Mouse (Mus musculus): ENCODE measurements around the gene Rc3h2. TPM values are rescaled to one million over a fixed set of nuclear protein-coding genes. Genes with fewer than 3 reads are reported as not detected.

The Rc3h2 gene
- polyA plus RNA-seq, 1 experiment: 3.7 TPM

GRCm38 (mm10) chr2:37430593-37431464 lies 8.1 kb upstream of the Rc3h2 start:
- H3K4me2 ChIP-seq (ENCODE audit: low read depth): peak overlapping the region; percentile 99
- TF ChIP-seq POLR2A (IDR thresholded peaks at IDR 0.05; ENCODE audit: insufficient read length, low read depth): peak; percentile 56
- TF ChIP-seq MYOG (IDR thresholded peaks at IDR 0.05; ENCODE audit: control insufficient read depth in 1 of 3, insufficient read depth in 1 of 3, insufficient read length in 2 of 3, low read depth in 2 of 3): no peak
- no peak for TF ChIP-seq MAX (IDR thresholded peaks at IDR 0.05; ENCODE audit: low read depth)
- TF ChIP-seq POLR2AphosphoS2 (IDR thresholded peaks at IDR 0.05; ENCODE audit: insufficient read length, low read depth): peak; percentile 92

GRCm38 (mm10) chr2:37423671-37424070 lies 968 bp upstream of the Rc3h2 start:
- Histone ChIP-seq H3K27me3 (ENCODE audit: control insufficient read depth, insufficient read depth, insufficient read length) (no peaks in the 10 kb centered on the region), H3K4me3 (peak overlapping the region; percentile 71), H3K36me3 (ENCODE audit: control insufficient read depth, insufficient read depth) (peaks cover 1% of the 10 kb centered on the region), H3ac (ENCODE audit: control insufficient read depth, insufficient read length) (no peak overlapping the region), H3K4me2 (ENCODE audit: low read depth) (no peak overlapping the region), H3K79me2 (ENCODE audit: control insufficient read depth, insufficient read depth) (peaks cover 39% of the 10 kb centered on the region)
- no peak for TF ChIP-seq MYOD1 (IDR thresholded peaks at IDR 0.05; ENCODE audit: control insufficient read depth in 1 of 3, insufficient read length in 2 of 3, low read depth in 2 of 3)
- no peak for TF ChIP-seq E2F4 (IDR thresholded peaks at IDR 0.05; ENCODE audit: insufficient read depth)
- TF ChIP-seq POLR2A (IDR thresholded peaks at IDR 0.05; ENCODE audit: insufficient read length, low read depth): no peak
- no peak for TF ChIP-seq MAX (IDR thresholded peaks at IDR 0.05; ENCODE audit: low read depth)
- TF ChIP-seq USF1 (IDR thresholded peaks at IDR 0.05; ENCODE audit: low read depth): no peak
- TF ChIP-seq TCF3 (IDR thresholded peaks at IDR 0.05; ENCODE audit: insufficient read length, low read depth): no peak
- TF ChIP-seq REST (IDR thresholded peaks at IDR 0.05; ENCODE audit: insufficient read depth, insufficient read length): no peak
- no peak for TF ChIP-seq MYOG (IDR thresholded peaks at IDR 0.05; ENCODE audit: control insufficient read depth in 1 of 3, insufficient read depth in 1 of 3, insufficient read length in 2 of 3, low read depth in 2 of 3)
- TF ChIP-seq CEBPB (IDR thresholded peaks at IDR 0.05; ENCODE audit: insufficient read depth, poor library complexity, severe bottlenecking): no peak
- no peak for TF ChIP-seq SRF (IDR thresholded peaks at IDR 0.05; ENCODE audit: control insufficient read depth, insufficient read length, low read depth)
- no peak for TF ChIP-seq POLR2AphosphoS2 (IDR thresholded peaks at IDR 0.05; ENCODE audit: insufficient read length, low read depth)
- no peak for TF ChIP-seq TCF12 (IDR thresholded peaks at IDR 0.05; ENCODE audit: insufficient read depth, poor library complexity, severe bottlenecking)

More at GRCm38 (mm10) chr2:37430593-37431464, 8.1 kb upstream of the Rc3h2 start:
- H3K79me2 ChIP-seq (ENCODE audit: control insufficient read depth, insufficient read depth): peaks cover 21% of the 10 kb centered on the region
- peaks cover 13% of the 10 kb centered on the region for H3K36me3 ChIP-seq (ENCODE audit: control insufficient read depth, insufficient read depth)
- peak overlapping the region; percentile 92 for H3K4me3 ChIP-seq
- H3K27me3 ChIP-seq (ENCODE audit: control insufficient read depth, insufficient read depth, insufficient read length): no peaks in the 10 kb centered on the region
- peak overlapping the region; percentile 66 for H3ac ChIP-seq (ENCODE audit: control insufficient read depth, insufficient read length)

- Histone ChIP-seq H3K27me3 (ENCODE audit: control insufficient read depth, insufficient read depth, insufficient read length) (no peaks in the 10 kb centered on the region), H3ac (ENCODE audit: control insufficient read depth, insufficient read length) (peak overlapping the region; percentile 45), H3K36me3 (ENCODE audit: control insufficient read depth, insufficient read depth) (no peaks in the 10 kb centered on the region), H3K4me2 (ENCODE audit: low read depth) (peak overlapping the region; percentile 78), H3K4me3 (peak overlapping the region; percentile 71), H3K79me2 (ENCODE audit: control insufficient read depth, insufficient read depth) (peaks cover 54% of the 10 kb centered on the region)
- TF ChIP-seq MAX (IDR thresholded peaks at IDR 0.05; ENCODE audit: low read depth): no peak
- TF ChIP-seq USF1 (IDR thresholded peaks at IDR 0.05; ENCODE audit: low read depth): no peak
These were observed 800 bp downstream of the Rc3h2 start for GRCm38 (mm10) chr2:37421903-37422302.

- no peak overlapping the region for H3ac ChIP-seq (ENCODE audit: control insufficient read depth, insufficient read length)
- TF ChIP-seq MAX (IDR thresholded peaks at IDR 0.05; ENCODE audit: low read depth) (no peak), USF1 (IDR thresholded peaks at IDR 0.05; ENCODE audit: low read depth) (no peak), REST (IDR thresholded peaks at IDR 0.05; ENCODE audit: insufficient read depth, insufficient read length) (no peak), TCF12 (IDR thresholded peaks at IDR 0.05; ENCODE audit: insufficient read depth, poor library complexity, severe bottlenecking) (no peak), POLR2A (IDR thresholded peaks at IDR 0.05; ENCODE audit: insufficient read length, low read depth) (no peak), E2F4 (IDR thresholded peaks at IDR 0.05; ENCODE audit: insufficient read depth) (no peak), MYOD1 (IDR thresholded peaks at IDR 0.05; ENCODE audit: control insufficient read depth in 1 of 3, insufficient read length in 2 of 3, low read depth in 2 of 3) (no peak), CEBPB (IDR thresholded peaks at IDR 0.05; ENCODE audit: insufficient read depth, poor library complexity, severe bottlenecking) (no peak), TCF3 (IDR thresholded peaks at IDR 0.05; ENCODE audit: insufficient read length, low read depth) (no peak), POLR2AphosphoS2 (IDR thresholded peaks at IDR 0.05; ENCODE audit: insufficient read length, low read depth) (no peak), MYOG (IDR thresholded peaks at IDR 0.05; ENCODE audit: control insufficient read depth in 1 of 3, insufficient read depth in 1 of 3, insufficient read length in 2 of 3, low read depth in 2 of 3) (no peak), SRF (IDR thresholded peaks at IDR 0.05; ENCODE audit: control insufficient read depth, insufficient read length, low read depth) (no peak)
- peaks cover 50% of the 10 kb centered on the region for H3K36me3 ChIP-seq (ENCODE audit: control insufficient read depth, insufficient read depth)
- no peaks in the 10 kb centered on the region for H3K79me2 ChIP-seq (ENCODE audit: control insufficient read depth, insufficient read depth)
- H3K4me3 ChIP-seq: no peak overlapping the region
- no peak overlapping the region for H3K4me2 ChIP-seq (ENCODE audit: low read depth)
- no peaks in the 10 kb centered on the region for H3K27me3 ChIP-seq (ENCODE audit: control insufficient read depth, insufficient read depth, insufficient read length)
These were observed 27.2 kb downstream of the Rc3h2 start for GRCm38 (mm10) chr2:37395539-37395938.

- H3K36me3 ChIP-seq (ENCODE audit: control insufficient read depth, insufficient read depth): peaks cover 52% of the 10 kb centered on the region
- H3K4me2 ChIP-seq (ENCODE audit: low read depth): no peak overlapping the region
- no peak for TF ChIP-seq SRF (IDR thresholded peaks at IDR 0.05; ENCODE audit: control insufficient read depth, insufficient read length, low read depth)
- no peak for TF ChIP-seq MYOG (IDR thresholded peaks at IDR 0.05; ENCODE audit: control insufficient read depth in 1 of 3, insufficient read depth in 1 of 3, insufficient read length in 2 of 3, low read depth in 2 of 3)
- TF ChIP-seq CEBPB (IDR thresholded peaks at IDR 0.05; ENCODE audit: insufficient read depth, poor library complexity, severe bottlenecking): no peak
- no peak for TF ChIP-seq MAX (IDR thresholded peaks at IDR 0.05; ENCODE audit: low read depth)
- TF ChIP-seq E2F4 (IDR thresholded peaks at IDR 0.05; ENCODE audit: insufficient read depth): no peak
- TF ChIP-seq REST (IDR thresholded peaks at IDR 0.05; ENCODE audit: insufficient read depth, insufficient read length): no peak
- no peak for TF ChIP-seq TCF12 (IDR thresholded peaks at IDR 0.05; ENCODE audit: insufficient read depth, poor library complexity, severe bottlenecking)
- TF ChIP-seq POLR2A (IDR thresholded peaks at IDR 0.05; ENCODE audit: insufficient read length, low read depth): no peak
- no peak for TF ChIP-seq MYOD1 (IDR thresholded peaks at IDR 0.05; ENCODE audit: control insufficient read depth in 1 of 3, insufficient read length in 2 of 3, low read depth in 2 of 3)
- TF ChIP-seq POLR2AphosphoS2 (IDR thresholded peaks at IDR 0.05; ENCODE audit: insufficient read length, low read depth): no peak
- no peak for TF ChIP-seq TCF3 (IDR thresholded peaks at IDR 0.05; ENCODE audit: insufficient read length, low read depth)
- no peak for TF ChIP-seq USF1 (IDR thresholded peaks at IDR 0.05; ENCODE audit: low read depth)
- no peaks in the 10 kb centered on the region for H3K79me2 ChIP-seq (ENCODE audit: control insufficient read depth, insufficient read depth)
- H3K4me3 ChIP-seq: no peak overlapping the region
- H3ac ChIP-seq (ENCODE audit: control insufficient read depth, insufficient read length): no peak overlapping the region
- no peaks in the 10 kb centered on the region for H3K27me3 ChIP-seq (ENCODE audit: control insufficient read depth, insufficient read depth, insufficient read length)
These were observed 39.8 kb downstream of the Rc3h2 start for GRCm38 (mm10) chr2:37382921-37383320.

All from myocyte (in vitro differentiated cells).